Mouse (Mus musculus) layer of hippocampus, adult 11-12 months (tissue): Measurements from ENCODE around the gene Mrgprb4.

Experiments used
- DNase-seq: peaks from one replicate; pipeline ENCODE4 v3.0.0; 2022; ENCODE audit warnings: low spot score

The Mrgprb4 gene

GRCm38 (mm10) chr7:48199188-48199587, at the start of gene Mrgprb4:
Gene Mrgprb4, minus strand, starts transcription at chr7:48199288.
- no peak for DNase-seq

GRCm38 (mm10) chr7:48226114-48226513, 27.0 kb upstream of the Mrgprb4 start:
- DNase-seq = no peak

- no peak for DNase-seq
Measured at GRCm38 (mm10) chr7:48225065-48225464, 26.0 kb upstream of the Mrgprb4 start.

GRCm38 (mm10) chr7:48168919-48169318, 30.2 kb downstream of the Mrgprb4 start, which contains the start of gene Mrgprb5:
Gene Mrgprb5, minus strand, starts transcription at chr7:48169019.
- no peak for DNase-seq

- DNase-seq = no peak
Measured at GRCm38 (mm10) chr7:48167471-48167870, 31.6 kb downstream of the Mrgprb4 start.
